Mouse (Mus musculus) liver, embryonic 11.5 days (tissue): ENCODE results near the gene Cc2d2b. TPM values are rescaled to one million over a fixed set of nuclear protein-coding genes. Genes with fewer than 3 reads are reported as not detected.

ENCODE experiments used
- ATAC-seq: fragments of 200-750 bp; cut with Nextera tagmentation; replicated peaks from 2 replicates; pipeline ENCODE4 v1.8.0; 2017; ENCODE audit warnings: moderate number of reproducible peaks, mild to moderate bottlenecking, moderate TSS enrichment, moderate library complexity; ENCODE audit not compliant: low FRiP score
- DNase-seq: peaks from one replicate; pipeline ENCODE4 v3.0.0-alpha.2; 2017; ENCODE audit warnings: low spot score
- H3K27ac ChIP-seq: fragments of 300-500 bp; sonication (generic); 2 replicates; pipeline ENCODE4 v1.5.1; 2014; ENCODE audit warnings: mild to moderate bottlenecking, low read depth, low read length, control low read depth
- H3K27me3 ChIP-seq: fragments of 300-500 bp; sonication (generic); replicated peaks from 2 replicates; pipeline ENCODE4 v1.6.1; 2014; ENCODE audit warnings: low read length, mixed read lengths; ENCODE audit not compliant: control insufficient read depth, insufficient read depth
- H3K36me3 ChIP-seq: fragments of 300-500 bp; sonication (generic); 2 replicates; pipeline ENCODE4 v1.6.1; 2014; ENCODE audit warnings: mild to moderate bottlenecking, low read length, moderate library complexity, mixed read lengths; ENCODE audit not compliant: control insufficient read depth, insufficient read depth
- H3K4me1 ChIP-seq: fragments of 300-500 bp; sonication (generic); replicated peaks from 2 replicates; pipeline ENCODE4 v1.6.1; 2014; ENCODE audit warnings: low read length, mixed read lengths; ENCODE audit not compliant: control insufficient read depth, insufficient read depth
- H3K4me2 ChIP-seq: fragments of 300-500 bp; sonication (generic); 2 replicates; pipeline ENCODE4 v1.6.1; 2014; ENCODE audit warnings: mild to moderate bottlenecking, control low read depth, moderate library complexity
- H3K4me3 ChIP-seq: fragments of 300-500 bp; sonication (generic); 2 replicates; pipeline ENCODE4 v1.5.1; 2014; ENCODE audit warnings: low read depth, low read length, control low read depth
- H3K9ac ChIP-seq: fragments of 300-500 bp; sonication (generic); 2 replicates; pipeline ENCODE4 v1.6.1; 2014; ENCODE audit warnings: low read depth, low read length, control low read depth
- H3K9me3 ChIP-seq: fragments of 300-500 bp; sonication (generic); 2 replicates; pipeline ENCODE4 v1.6.1; 2016; ENCODE audit warnings: low read length, inconsistent platforms, mixed read lengths; ENCODE audit not compliant: control insufficient read depth
- WGBS: fragments of 180-500 bp; shearing (Covaris S2); extraction: QIAGEN DNeasy Blood & Tissue Kit; methylation state at CpG from one replicate; pipeline ENCODE4 v1.1.7; 2014; 5-methylcytosine and 5-hydroxymethylcytosine counted together
- polyA plus RNA-seq: library from polyadenylated mRNA; unstranded; fragments of >200 nt; fragmentation: Nextera tagmentation; extraction: Ambion mirVana; gene quantifications from 2 replicates; pipeline ENCODE4 v1.2.1, GENCODE M21; 2014

Gene Cc2d2b
- polyA plus RNA-seq, 1 experiment from 2014 or later: 3.6 TPM

DNA sequence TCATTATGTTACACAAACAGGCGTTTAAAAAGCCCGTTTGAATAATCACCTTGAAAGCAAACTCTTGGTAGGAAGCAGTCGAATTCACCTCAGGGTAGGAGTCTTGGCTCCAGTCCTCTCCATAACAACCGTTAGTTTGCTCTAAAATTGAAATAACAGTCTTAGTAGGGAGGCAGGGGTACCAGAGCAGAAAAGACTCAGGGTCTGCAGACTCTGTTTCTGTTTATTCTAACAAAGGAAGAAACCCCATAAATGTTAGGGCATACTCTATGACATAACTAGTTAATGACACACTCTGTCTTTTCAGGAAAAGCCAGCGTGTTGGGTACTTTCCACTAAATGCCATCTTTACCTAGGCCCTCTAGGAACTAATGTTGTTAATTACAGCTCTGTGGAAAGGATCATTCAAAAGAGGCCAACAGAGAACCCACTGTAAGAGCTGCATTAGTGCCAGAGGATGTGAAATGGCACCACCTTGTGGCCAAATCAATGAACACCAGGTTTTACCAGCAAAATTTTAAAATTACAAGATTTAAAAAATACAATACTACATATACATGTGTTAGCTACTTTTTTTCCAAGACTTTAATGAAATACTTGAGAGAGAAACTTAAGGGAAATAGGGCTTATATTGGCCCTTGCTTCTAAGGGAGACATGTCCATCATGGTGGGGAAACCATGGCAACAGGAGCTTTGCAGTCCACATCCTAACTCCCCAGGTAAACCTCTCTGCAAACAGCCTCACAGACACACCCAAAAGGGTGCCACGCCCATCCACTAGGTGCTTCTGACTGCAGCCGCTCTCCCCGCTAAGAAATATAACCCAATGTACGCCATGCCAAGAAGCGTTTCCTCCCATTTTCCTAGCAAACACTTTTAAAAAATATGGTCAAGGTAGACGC lies 26.2 kb upstream of the Cc2d2b start:
- H3K9ac ChIP-seq: no peak overlapping the region

DNA sequence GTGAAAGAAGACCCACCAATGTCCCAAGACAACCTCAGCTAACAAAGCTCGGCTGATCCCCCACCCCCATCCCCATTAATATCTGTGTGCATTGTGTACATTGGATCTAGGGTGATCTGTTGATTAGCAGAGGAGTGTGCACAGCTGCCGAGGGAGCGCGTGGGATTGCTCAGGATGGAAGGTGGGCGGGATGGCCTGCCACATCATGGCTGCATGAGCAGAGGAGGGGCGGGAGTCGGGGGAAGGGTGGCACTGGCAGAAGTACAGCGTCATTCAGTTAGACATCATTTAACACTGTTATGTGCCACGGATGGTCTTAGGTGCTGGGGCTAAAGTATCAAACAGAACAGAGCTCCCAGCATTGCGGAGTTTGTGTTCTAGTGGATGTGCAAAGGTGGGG lies 25.0 kb upstream of the Cc2d2b start:
- ATAC-seq: no peak
- no peaks in the 10 kb centered on the region for H3K9me3 ChIP-seq
- H3K27ac ChIP-seq: no peak overlapping the region
- DNase-seq: no peak
- WGBS: 66% methylated on average over 10 of the region's 10 CpGs
- H3K9ac ChIP-seq: no peak overlapping the region
- no peak overlapping the region for H3K4me2 ChIP-seq
- no peak overlapping the region for H3K4me3 ChIP-seq
- no peaks in the 10 kb centered on the region for H3K36me3 ChIP-seq
- H3K27me3 ChIP-seq: no peaks in the 10 kb centered on the region
- no peaks in the 10 kb centered on the region for H3K4me1 ChIP-seq

More for the DNA sequence above, 26.2 kb upstream of the Cc2d2b start:
- no peaks in the 10 kb centered on the region for H3K36me3 ChIP-seq
- ATAC-seq: no peak
- DNase-seq: no peak
- no peaks in the 10 kb centered on the region for H3K27me3 ChIP-seq
- 61% methylated on average over 11 of the region's 11 CpGs for WGBS
- no peak overlapping the region for H3K27ac ChIP-seq
- no peaks in the 10 kb centered on the region for H3K9me3 ChIP-seq
- H3K4me3 ChIP-seq: no peak overlapping the region
- no peaks in the 10 kb centered on the region for H3K4me1 ChIP-seq
- H3K4me2 ChIP-seq: no peak overlapping the region

DNA sequence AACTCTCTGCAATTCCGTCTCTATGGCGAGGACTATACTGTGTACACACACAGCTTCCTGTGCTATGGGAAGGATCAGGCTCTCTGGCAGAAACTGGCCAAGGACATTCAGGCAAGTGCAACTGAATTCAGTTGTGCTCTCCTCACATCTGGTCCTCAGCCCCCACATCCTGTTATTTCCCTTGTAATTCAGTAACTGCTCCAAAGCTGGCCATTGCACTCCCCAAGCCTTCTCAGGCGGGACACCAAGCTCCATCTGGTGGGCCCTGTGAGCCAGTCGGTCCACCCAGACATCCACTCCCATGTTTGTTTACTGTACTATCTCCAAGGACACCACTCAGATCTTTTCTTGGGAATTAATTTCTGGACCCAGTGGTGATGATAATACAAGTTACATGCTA lies 22.4 kb upstream of the Cc2d2b start:
- H3K36me3 ChIP-seq: no peaks in the 10 kb centered on the region
- H3K27ac ChIP-seq: no peak overlapping the region
- H3K9me3 ChIP-seq: no peaks in the 10 kb centered on the region
- DNase-seq: no peak
- H3K4me2 ChIP-seq: no peak overlapping the region
- no peaks in the 10 kb centered on the region for H3K4me1 ChIP-seq
- H3K9ac ChIP-seq: no peak overlapping the region
- no peak for ATAC-seq
- H3K4me3 ChIP-seq: no peak overlapping the region
- no peaks in the 10 kb centered on the region for H3K27me3 ChIP-seq
- 74% methylated on average over 4 of the region's 4 CpGs for WGBS

DNA sequence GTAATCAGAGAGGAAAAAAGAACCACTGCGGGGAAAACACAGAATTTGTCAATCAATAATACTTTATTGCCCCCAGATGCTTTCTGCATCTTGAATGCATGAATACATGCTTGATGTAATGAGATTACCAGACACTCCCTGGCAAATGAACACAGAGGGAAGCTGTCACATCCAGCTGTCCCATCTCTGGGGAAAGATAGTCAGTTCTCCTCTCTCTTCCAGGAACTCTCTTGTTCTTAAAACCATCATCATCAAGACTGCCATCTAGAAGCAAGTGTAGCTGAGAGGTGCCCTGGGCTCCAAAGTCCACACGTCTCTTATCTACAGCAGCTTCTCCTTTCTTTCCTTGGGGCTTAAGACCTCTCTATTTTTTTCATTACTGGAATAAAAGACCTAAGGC lies 21.9 kb upstream of the Cc2d2b start:
- no peaks in the 10 kb centered on the region for H3K27me3 ChIP-seq
- H3K4me2 ChIP-seq: no peak overlapping the region
- no peak for ATAC-seq

DNA sequence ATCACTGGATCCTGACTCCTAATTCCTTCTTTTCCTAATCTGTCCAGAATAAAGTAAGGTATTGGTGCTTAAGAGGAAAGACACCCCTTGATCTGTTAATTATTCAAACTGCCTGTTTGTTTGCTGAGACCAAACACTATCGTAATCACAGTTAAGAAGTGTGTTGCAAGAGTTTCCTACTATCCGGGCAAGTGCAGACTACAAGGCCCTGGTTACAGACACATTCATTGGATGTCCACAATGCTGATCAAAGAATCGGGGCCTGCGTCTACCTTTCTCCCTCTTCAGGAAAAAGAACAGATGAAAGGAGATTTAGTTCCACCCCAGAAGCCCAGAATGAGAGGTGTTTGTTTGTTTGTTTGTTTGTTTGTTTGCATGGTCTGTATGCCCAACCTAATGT lies 20.3 kb upstream of the Cc2d2b start:
- DNase-seq: no peak
- Histone ChIP-seq H3K4me1 (no peaks in the 10 kb centered on the region), H3K36me3 (no peaks in the 10 kb centered on the region), H3K27ac (no peak overlapping the region), H3K4me2 (no peak overlapping the region), H3K9ac (no peak overlapping the region), H3K4me3 (no peak overlapping the region), H3K27me3 (no peaks in the 10 kb centered on the region), H3K9me3 (no peaks in the 10 kb centered on the region)
- no peak for ATAC-seq
- WGBS: 66% methylated on average over 4 of the region's 4 CpGs

More for the DNA sequence above, 21.9 kb upstream of the Cc2d2b start:
- no peaks in the 10 kb centered on the region for H3K9me3 ChIP-seq
- DNase-seq: no peak
- H3K4me3 ChIP-seq: no peak overlapping the region
- no peak overlapping the region for H3K27ac ChIP-seq
- H3K4me1 ChIP-seq: no peaks in the 10 kb centered on the region
- H3K9ac ChIP-seq: no peak overlapping the region
- no peaks in the 10 kb centered on the region for H3K36me3 ChIP-seq
- 55% methylated on average over 2 of the region's 2 CpGs for WGBS

DNA sequence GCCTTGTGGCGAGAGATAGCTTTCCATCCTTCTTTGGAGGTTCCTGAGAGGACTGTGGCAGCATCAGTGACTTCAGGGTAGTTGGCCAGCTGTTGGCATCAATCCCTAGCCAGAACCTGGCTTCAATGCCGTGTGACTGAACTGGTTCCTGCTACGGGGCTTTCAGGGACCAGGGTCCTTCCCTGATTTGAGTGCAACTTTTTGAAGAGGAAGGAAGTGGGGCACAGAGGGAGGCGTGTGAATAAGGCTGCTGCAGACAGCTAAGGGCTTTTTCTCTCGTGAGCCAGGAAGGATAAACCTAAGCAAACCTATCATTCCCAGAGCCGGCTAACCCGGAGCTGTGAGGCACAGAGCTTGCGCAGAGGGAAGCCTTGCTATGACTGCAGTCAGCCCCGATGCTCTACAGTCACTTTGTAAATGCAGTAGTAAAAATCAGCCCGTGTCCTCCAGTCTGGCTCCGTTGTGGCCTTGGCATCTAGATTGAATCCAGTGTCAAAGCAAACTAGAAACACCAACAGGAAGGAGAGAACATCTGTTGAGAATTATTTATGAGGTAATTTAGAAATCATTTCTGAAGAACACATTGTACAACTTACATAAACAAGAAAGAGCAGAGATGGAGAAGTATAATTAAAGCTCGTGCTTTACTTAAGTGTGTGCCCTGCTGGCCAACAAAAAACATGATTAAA lies 19.7 kb upstream of the Cc2d2b start:
- H3K9ac ChIP-seq: no peak overlapping the region
- ATAC-seq (no peak), DNase-seq (no peak)
- H3K27me3 ChIP-seq: no peaks in the 10 kb centered on the region
- no peak overlapping the region for H3K4me2 ChIP-seq
- H3K4me3 ChIP-seq: no peak overlapping the region
- no peaks in the 10 kb centered on the region for H3K9me3 ChIP-seq
- H3K4me1 ChIP-seq: no peaks in the 10 kb centered on the region
- no peaks in the 10 kb centered on the region for H3K36me3 ChIP-seq
- no peak overlapping the region for H3K27ac ChIP-seq
- 48% methylated on average over 12 of the region's 12 CpGs for WGBS

DNA sequence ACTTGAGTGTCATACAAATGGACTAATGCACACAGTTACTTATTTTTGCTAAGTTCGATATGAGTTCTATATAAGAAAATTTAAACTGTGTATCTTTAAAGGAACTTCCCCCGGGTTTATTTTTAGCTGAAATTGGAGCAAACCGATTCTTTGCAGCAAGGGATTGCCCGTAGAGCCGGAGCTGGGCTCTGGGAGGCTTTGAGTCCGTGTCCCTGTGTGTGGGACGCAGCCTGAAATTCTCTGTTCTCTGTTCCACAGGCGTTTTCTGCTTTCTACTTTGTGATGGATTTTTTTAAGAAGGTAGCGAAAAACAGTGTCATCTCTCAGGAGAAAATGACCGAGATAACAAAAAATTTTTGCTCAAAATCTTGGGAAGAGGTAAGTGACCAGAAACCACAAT lies 15.1 kb upstream of the Cc2d2b start:
- H3K4me1 ChIP-seq: no peaks in the 10 kb centered on the region
- H3K27me3 ChIP-seq: no peaks in the 10 kb centered on the region
- H3K36me3 ChIP-seq: no peaks in the 10 kb centered on the region
- 70% methylated on average over 10 of the region's 10 CpGs for WGBS
- H3K27ac ChIP-seq: no peak overlapping the region
- H3K9ac ChIP-seq: no peak overlapping the region
- no peaks in the 10 kb centered on the region for H3K9me3 ChIP-seq
- DNase-seq: no peak
- no peak overlapping the region for H3K4me2 ChIP-seq
- H3K4me3 ChIP-seq: no peak overlapping the region
- ATAC-seq: no peak

DNA sequence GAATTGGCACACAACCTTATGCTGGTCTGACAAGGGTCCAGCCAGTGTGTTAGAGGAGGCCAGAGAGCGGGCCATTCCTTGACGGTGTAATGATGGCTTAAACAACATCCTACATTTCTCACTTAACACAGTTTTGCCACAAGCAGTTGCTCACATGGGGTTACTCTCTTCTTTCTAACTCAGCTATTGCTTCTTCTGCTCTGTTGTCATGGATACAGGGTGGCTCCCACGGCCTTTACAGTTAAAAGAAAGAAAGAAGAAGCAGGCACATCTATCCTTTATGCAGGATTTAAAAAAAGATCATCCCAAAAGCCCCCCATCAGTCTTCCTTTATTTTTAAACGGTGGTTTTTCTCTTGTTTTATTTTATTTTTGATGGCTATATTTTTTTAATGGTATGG lies 14.7 kb upstream of the Cc2d2b start:
- H3K4me2 ChIP-seq: no peak overlapping the region

More for the DNA sequence above, 14.7 kb upstream of the Cc2d2b start:
- no peak for DNase-seq
- Histone ChIP-seq H3K9me3 (no peaks in the 10 kb centered on the region), H3K27me3 (no peaks in the 10 kb centered on the region), H3K4me1 (no peaks in the 10 kb centered on the region), H3K36me3 (no peaks in the 10 kb centered on the region), H3K27ac (no peak overlapping the region), H3K4me3 (no peak overlapping the region), H3K9ac (no peak overlapping the region)
- 66% methylated on average over 4 of the region's 4 CpGs for WGBS
- no peak for ATAC-seq
